Mouse (Mus musculus): Measurements from ENCODE around the gene Foxn3.

Gene Foxn3

GRCm38 (mm10) chr12:99392944-99393866 lies 170.2 kb downstream of the Foxn3 start:
- DNase-seq (ENCODE audit: inconsistent age in 2 of 2, low spot score in 1 of 2) = peak; percentile 92 to 98

DNA sequence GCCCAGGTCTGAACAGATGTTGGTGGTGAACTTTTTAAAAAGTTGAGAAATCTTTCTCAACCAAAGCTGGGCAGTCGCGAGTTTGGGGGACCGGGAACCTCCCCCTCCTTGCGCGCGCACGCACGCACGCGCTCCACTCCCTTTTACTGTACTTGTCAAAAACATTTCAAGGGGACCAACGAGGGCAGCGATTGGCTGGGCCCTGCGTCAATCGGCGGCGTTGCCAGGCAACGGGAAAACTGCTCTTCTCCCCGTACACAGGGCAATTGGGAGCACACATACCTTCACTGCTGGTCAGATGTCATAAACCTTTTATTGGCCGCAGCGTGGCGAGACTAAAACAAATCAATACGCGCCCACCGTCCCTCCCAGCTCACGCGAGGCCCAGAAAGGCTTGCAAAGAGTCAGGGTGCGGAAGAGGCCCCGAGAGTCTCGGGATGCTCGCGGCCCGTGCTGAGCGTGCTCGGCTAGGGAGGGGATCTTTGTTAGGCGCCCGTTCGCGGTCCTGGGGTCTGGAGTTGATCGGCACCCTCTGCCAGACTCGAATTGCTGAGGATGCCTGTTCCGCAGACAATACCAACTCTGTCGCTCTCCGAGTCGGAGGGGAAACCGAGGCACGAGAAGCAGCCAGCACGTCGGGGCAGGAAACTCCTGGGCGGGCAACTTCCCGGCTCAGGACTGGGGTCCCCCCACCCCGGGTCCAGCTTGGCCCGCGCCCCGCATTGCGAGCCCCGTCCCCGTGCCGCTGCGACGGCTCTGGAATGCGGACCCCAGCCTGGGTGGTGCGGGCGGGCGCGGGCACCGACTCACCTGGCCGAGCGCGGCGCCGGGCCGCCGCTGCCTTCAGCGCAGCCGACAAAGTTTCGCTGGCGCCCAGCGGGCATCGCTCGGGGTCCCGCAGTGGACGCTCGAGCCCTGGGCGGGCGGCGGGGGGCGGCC lies 171.2 kb downstream of the Foxn3 start:
- peak; percentile 99 to 100 for DNase-seq (ENCODE audit: inconsistent age in 2 of 2, low spot score in 1 of 2)

DNA sequence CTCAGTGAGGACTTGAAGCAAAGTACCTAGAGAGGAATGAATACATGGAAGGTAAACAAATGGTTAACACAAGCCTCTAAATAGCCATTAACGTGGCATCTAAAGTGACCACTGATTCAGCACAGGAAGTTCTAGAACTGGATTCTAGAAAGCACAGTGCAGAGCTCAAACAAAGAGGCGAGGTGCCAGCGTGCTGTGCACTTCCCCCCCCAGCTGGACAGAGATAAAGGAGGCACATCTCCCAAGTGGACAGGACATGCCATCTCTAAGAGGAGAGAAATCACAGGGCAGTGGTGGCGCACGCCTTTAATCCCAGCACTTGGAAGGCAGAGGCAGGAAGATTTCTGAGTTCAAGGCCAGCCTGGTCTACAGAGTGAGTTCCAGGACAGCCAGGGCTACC lies 173.0 kb downstream of the Foxn3 start:
- DNase-seq (ENCODE audit: inconsistent age in 2 of 2, low spot score in 1 of 2) = peak in 1 of 2 experiments; percentile 41

DNA sequence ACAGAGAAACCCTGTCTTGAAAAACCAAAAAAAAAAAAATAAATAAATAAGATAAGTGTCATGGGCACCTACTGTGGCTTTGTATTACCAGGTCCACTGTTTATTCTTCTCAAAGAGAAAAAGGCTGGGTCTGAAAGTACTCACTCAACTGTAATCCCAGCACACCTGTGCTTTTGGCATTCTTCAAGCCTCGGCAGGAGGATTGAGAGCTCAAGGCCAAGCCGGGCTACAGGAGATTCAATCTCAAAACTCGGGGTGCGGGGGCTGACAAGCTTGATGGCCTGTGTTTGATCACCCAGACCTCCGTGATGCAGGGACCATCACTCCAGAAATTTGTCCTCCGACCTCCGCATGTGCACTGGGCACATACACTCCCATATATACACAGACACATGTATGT lies 174.1 kb downstream of the Foxn3 start:
- no peak for DNase-seq (ENCODE audit: inconsistent age in 2 of 2, low spot score in 1 of 2)

GRCm38 (mm10) chr12:99385897-99386834 lies 177.2 kb downstream of the Foxn3 start:
- peak in 1 of 2 experiments; percentile 56 for DNase-seq (ENCODE audit: inconsistent age in 2 of 2, low spot score in 1 of 2)

- peak in 1 of 2 experiments; percentile 65 for DNase-seq (ENCODE audit: inconsistent age in 2 of 2, low spot score in 1 of 2)
These were observed 178.3 kb downstream of the Foxn3 start for GRCm38 (mm10) chr12:99385073-99385472.

DNA sequence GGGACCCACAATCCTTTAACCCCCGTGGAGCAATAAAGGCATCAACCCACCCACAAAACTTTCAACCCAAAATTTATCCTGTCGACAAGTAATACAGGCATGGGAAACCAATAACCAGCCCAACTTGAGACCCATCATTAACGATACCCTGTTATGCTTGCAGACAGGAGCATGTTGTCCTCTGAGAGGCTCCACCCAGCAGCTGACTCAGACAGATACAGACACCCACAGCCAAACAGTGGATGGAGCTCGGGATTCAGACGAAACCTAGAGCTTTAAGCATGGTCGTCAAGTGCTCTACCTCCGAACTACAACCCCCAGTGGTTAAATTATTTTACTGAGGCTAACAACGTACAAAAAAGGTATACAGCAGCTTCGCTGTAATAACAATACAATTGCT lies 182.1 kb downstream of the Foxn3 start:
- DNase-seq (ENCODE audit: inconsistent age in 2 of 2, low spot score in 1 of 2) = no peak

DNA sequence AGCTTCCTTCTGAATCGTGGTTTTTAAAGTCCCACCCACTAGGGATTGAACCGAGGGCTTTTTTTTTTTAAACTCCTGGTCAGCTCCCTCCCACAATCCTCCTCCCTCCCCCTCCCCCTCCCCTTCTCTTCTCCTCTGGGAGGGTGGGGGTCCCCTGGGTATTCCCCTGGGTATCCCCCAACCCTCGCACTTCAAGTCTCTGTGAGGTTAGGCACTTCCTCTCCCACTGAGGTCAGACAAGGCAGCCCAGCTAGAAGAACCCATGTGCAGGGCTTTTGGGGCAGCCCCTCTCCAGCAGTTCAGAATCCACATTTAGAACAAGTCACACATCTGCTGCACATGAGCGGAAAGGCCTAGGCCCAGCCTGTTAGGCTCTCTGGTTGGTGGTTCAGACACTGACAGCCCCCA lies 182.5 kb downstream of the Foxn3 start:
- no peak for DNase-seq (ENCODE audit: inconsistent age in 2 of 2, low spot score in 1 of 2)

DNA sequence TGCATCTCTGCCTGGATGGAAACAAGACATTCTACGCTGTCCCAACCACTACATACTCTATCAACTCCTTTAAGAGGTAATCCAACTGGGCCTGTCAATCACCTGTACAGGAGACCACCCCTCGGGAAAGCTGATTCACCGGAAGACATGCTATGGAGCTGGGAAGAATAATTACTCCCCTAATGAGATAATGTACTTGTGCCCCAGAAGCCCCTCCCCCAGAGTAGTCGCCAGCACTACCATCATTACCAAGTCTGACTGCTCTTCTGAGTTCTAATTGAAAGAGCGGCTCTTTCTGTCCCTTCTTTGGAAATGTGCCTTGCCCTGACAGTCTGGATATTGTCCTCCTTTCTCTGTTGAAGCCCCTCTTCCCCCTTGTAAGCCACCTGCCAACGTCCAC lies 183.3 kb downstream of the Foxn3 start:
- DNase-seq (ENCODE audit: inconsistent age in 2 of 2, low spot score in 1 of 2) = no peak

DNA sequence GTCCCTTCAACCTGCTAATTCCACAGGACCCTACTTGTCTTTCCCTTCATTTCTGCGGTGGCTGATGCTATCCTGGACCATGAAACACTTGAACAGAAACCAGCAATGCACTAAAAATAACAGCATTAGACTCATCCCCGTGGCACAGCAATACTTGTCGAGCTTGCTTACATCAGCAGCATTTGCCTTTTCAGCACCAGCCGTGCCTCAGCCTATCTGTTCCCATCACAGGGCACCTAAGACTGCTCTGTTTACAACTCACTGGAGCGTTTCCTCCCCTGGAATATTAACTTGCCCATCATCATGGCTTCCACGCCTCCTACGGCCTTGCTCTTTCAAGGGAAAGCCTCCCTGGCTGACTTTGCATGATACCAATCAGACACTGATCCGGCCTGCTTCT lies 185.1 kb downstream of the Foxn3 start:
- DNase-seq (ENCODE audit: inconsistent age in 2 of 2, low spot score in 1 of 2) = no peak

GRCm38 (mm10) chr12:99377705-99378104 lies 185.7 kb downstream of the Foxn3 start:
- DNase-seq (ENCODE audit: inconsistent age in 2 of 2, low spot score in 1 of 2) = no peak

DNA sequence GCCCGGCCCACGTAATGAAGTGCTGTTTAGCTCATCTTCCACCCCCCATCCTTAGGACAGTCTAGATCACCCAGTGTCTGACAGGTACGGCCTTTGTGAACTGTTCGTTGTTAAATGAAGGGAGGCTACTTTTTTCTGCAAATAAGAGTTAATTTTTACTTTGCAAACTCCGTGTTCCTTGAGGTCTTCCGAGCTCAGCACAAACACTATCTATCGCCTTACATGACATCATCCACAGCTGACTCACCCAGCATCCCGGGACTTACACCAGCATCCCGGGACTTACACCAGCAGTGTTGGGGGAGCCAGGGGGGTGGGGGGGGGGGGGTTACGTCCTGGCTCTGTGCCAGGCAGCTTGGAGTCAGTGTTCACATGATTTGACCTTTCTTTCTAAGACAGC lies 186.3 kb downstream of the Foxn3 start:
- peak; percentile 47 to 58 for DNase-seq (ENCODE audit: inconsistent age in 2 of 2, low spot score in 1 of 2)

DNA sequence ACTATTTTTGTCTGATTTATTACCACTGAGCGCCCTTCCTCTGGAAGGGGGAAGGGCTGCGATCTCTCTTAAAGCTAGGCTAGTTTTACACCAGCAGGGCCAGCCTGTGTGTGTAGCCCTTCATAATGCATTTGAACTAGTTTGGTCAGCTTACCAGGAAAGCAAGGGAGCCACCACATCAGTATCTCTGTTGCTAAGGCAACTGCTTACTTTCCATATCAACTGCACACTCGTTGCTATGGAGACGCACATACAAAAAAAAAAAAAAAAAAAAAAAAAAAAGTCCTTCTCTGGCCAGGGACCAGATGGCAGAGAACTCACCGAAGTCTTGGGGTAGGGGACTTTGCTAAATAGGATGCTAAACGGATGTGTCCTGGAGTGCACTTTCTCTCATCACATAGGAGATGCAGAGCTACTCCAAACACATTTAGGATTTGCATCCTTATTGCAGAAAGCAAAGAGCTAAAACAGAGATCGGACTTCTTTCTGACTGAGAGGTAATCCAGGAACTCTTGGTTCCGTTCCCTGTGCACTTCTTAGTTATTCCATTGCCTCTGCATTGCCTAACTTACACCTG lies 187.4 kb downstream of the Foxn3 start:
- DNase-seq (ENCODE audit: inconsistent age in 2 of 2, low spot score in 1 of 2) = no peak

- DNase-seq (ENCODE audit: inconsistent age in 2 of 2, low spot score in 1 of 2) = no peak
These were observed 188.0 kb downstream of the Foxn3 start for GRCm38 (mm10) chr12:99375426-99375825.

GRCm38 (mm10) chr12:99374099-99374600 lies 189.2 kb downstream of the Foxn3 start:
- DNase-seq (ENCODE audit: inconsistent age in 2 of 2, low spot score in 1 of 2) = peak; percentile 31 to 84

GRCm38 (mm10) chr12:99373584-99373983 lies 189.8 kb downstream of the Foxn3 start:
- DNase-seq (ENCODE audit: inconsistent age in 2 of 2, low spot score in 1 of 2) = no peak

DNA sequence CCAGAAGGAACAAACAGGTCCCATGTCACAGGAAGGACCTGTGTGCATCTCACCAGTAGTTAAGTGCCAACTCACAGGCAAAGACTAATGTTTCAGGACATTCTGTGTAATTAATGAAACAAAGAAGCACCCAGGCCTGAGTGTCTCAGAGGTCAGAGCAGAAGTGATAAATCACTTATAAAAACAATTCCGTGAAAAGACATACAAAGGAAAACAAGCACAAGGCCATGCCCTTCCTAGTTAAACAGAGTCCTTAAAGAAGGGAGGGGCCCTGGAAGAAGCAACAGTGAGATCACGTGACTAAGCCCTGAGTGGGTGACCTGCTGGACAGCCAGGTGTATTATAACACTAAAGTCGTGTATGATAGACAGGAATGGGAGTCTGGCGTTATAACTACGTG lies 191.9 kb downstream of the Foxn3 start:
- DNase-seq (ENCODE audit: inconsistent age in 2 of 2, low spot score in 1 of 2) = peak in 1 of 2 experiments; percentile 64

GRCm38 (mm10) chr12:99368251-99368650 lies 195.1 kb downstream of the Foxn3 start:
- no peak for DNase-seq (ENCODE audit: inconsistent age in 2 of 2, low spot score in 1 of 2)

GRCm38 (mm10) chr12:99365999-99366398 lies 197.4 kb downstream of the Foxn3 start:
- no peak for DNase-seq (ENCODE audit: inconsistent age in 2 of 2, low spot score in 1 of 2)

DNA sequence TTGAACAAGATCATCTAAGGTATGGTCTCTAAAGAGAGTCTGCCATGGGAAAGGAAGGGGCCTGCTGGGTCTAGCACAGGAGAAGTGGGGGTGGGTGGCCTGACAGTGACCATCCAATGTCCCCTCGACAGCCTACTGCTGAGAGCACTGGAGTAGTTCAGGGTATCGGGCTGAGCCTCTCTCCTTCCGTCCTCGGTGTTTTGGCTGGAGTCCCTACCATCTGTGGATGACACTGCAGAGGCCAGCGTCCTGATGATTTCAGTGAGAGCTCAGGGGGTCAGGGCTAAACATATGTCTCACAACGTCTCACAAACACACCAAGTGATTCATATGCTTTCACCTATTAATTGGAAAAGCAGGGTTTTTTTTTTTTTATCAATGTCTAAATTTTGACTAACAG lies 199.2 kb downstream of the Foxn3 start:
- no peak for DNase-seq (ENCODE audit: inconsistent age in 2 of 2, low spot score in 1 of 2)

Data from adrenal gland, adult (tissue).